Mouse (Mus musculus) cortical plate, adult 2 months (tissue): ENCODE measurements at regions not wholly inside any gene's neighbourhood (a gene's known extent, or its start where the extent isn't known, plus 50 kb on each side); places are given as distances from the start of the nearest gene placed in this dataset.

Experiments
- H3K27ac ChIP-seq: fragments of 200-500 bp; 2 replicates; pipeline ENCODE4 v1.5.1; 2012; ENCODE audit warnings: low read length, control low read depth, inconsistent platforms; ENCODE audit not compliant: insufficient read depth
- H3K4me1 ChIP-seq: fragments of 200-500 bp; 2 replicates; pipeline ENCODE4 v1.6.1; 2011; ENCODE audit warnings: low read length; ENCODE audit not compliant: control insufficient read depth, insufficient read depth
- H3K4me3 ChIP-seq: fragments of 200-500 bp; 2 replicates; pipeline ENCODE4 v1.5.1; 2011; ENCODE audit warnings: mild to moderate bottlenecking, low read length, control low read depth; ENCODE audit not compliant: insufficient read depth
- CTCF ChIP-seq: fragments of 200-500 bp; IDR thresholded peaks from 2 replicates; pipeline ENCODE4 v1.5.1; 2011; ENCODE audit warnings: mild to moderate bottlenecking, control low read depth, low read length; ENCODE audit not compliant: insufficient read depth; ENCODE audit errors: extremely low read depth
- POLR2A ChIP-seq: fragments of 200-500 bp; IDR thresholded peaks from 2 replicates; pipeline ENCODE4 v1.6.1; 2011; ENCODE audit warnings: mild to moderate bottlenecking, low read length, control low read depth; ENCODE audit not compliant: insufficient read depth; ENCODE audit errors: extremely low read depth

- no peak overlapping the region for H3K27ac ChIP-seq
- TF ChIP-seq POLR2A, result no peak
- no peak for TF ChIP-seq CTCF
- H3K4me1 ChIP-seq, result no peaks in the 10 kb centered on the region
- no peak overlapping the region for H3K4me3 ChIP-seq
These were observed 296.4 kb upstream of the Zfp637 start for GRCm38 (mm10) chr6:117544276-117545196.

DNA sequence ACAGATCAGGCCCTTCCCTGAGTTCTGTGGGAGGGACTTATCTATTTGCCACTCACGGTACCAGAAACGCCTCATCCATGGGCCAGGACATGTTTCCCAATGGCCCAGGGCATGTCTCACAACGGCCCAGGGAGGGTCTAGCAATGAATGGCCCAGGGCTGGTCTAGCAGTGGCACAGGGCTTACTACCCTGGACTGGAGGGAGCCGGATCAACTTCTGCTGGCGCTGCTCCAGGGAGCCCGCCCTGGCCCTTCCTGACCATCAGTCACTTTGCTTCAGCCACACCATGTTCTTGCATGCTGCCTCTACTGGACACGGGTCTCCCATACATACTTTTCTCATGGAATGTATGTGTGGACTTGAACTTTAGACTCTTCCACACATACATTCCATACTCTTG, 290.1 kb upstream of the Zfp637 start:
- Histone ChIP-seq H3K27ac (no peak overlapping the region), H3K4me1 (peaks cover 2% of the 10 kb centered on the region), H3K4me3 (no peak overlapping the region)
- no peak for TF ChIP-seq POLR2A
- no peak for TF ChIP-seq CTCF

- H3K4me1 ChIP-seq, result peaks cover 2% of the 10 kb centered on the region
- 0 out of 2 replicates have a peak overlapping the region, but pooled peaks have one; percentile 42 for H3K27ac ChIP-seq
- no peak overlapping the region for H3K4me3 ChIP-seq
- no peak for TF ChIP-seq CTCF
- no peak for TF ChIP-seq POLR2A
These were observed 288.8 kb upstream of the Zfp637 start for GRCm38 (mm10) chr6:117552006-117552667.

- H3K27ac ChIP-seq, result no peak overlapping the region
- TF ChIP-seq POLR2A (no peak), CTCF (no peak)
- H3K4me1 ChIP-seq, result peaks cover 6% of the 10 kb centered on the region; the same call in 1 of the 2 replicates
- no peak overlapping the region for H3K4me3 ChIP-seq
These were observed 277.8 kb upstream of the Zfp637 start for GRCm38 (mm10) chr6:117563159-117563558.

DNA sequence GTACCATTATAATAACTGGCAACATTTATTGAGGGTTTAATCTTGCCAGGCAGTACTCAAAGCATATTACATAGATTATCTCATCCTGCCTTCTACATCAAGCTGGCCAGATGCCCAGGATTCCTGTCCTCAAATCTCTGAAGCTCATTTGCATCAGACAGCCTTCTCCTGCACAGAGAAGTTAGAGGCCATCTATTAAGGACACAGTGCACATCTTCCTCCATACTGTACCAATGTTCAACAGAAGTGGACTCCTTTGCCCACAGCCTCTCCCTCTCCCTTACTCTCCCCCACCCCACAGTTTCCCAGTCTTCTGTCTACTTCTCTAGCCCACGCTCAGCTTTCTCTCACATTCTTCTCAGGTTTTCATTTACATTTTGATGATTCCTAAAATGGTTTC, 277.3 kb upstream of the Zfp637 start:
- no peak overlapping the region for H3K27ac ChIP-seq
- H3K4me3 ChIP-seq, result no peak overlapping the region
- no peak for TF ChIP-seq POLR2A
- TF ChIP-seq CTCF, result no peak
- H3K4me1 ChIP-seq, result peaks cover 6% of the 10 kb centered on the region; the same call in 1 of the 2 replicates

- TF ChIP-seq CTCF (no peak), POLR2A (no peak)
- Histone ChIP-seq H3K4me1 (peaks cover 6% of the 10 kb centered on the region; the same call in 1 of the 2 replicates), H3K27ac (no peak overlapping the region), H3K4me3 (no peak overlapping the region)
These were observed 274.2 kb upstream of the Zfp637 start for GRCm38 (mm10) chr6:117566786-117567185.

GRCm38 (mm10) chr6:117567691-117568090, 273.3 kb upstream of the Zfp637 start:
- no peak overlapping the region for H3K4me3 ChIP-seq
- TF ChIP-seq CTCF (no peak), POLR2A (no peak)
- no peak overlapping the region for H3K27ac ChIP-seq
- peaks cover 7% of the 10 kb centered on the region; the same call in 1 of the 2 replicates for H3K4me1 ChIP-seq

- TF ChIP-seq CTCF (no peak), POLR2A (no peak)
- H3K4me1 ChIP-seq, result peaks cover 4% of the 10 kb centered on the region; the same call in 1 of the 2 replicates
- H3K4me3 ChIP-seq, result no peak overlapping the region
- no peak overlapping the region for H3K27ac ChIP-seq
These were observed 271.2 kb upstream of the Zfp637 start for GRCm38 (mm10) chr6:117569576-117570326.

DNA sequence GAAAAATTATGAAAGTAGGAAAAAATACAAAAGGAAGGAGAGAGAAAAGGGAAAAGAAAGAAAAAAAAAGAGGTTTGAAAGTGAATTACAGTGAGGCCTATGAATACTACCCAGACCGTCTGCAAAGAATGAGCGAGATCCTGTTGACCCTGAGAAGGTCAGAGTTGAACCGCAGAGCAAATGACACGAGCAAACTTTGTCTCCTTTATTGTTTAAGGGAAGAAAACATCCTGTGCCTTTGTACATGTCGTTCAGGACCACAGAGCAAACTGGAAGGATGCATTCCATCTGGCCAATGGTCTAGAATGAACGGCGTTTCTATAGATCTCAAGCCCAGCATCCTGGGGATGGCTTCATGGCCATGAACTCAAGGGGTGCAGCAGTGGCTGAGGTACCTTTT, 270.6 kb upstream of the Zfp637 start:
- Histone ChIP-seq H3K4me3 (no peak overlapping the region), H3K4me1 (peaks cover 4% of the 10 kb centered on the region; the same call in 1 of the 2 replicates), H3K27ac (no peak overlapping the region)
- no peak for TF ChIP-seq POLR2A
- no peak for TF ChIP-seq CTCF
